8 mouse cellular contexts compared by ENCODE assay signal in the genomic region with DNA sequence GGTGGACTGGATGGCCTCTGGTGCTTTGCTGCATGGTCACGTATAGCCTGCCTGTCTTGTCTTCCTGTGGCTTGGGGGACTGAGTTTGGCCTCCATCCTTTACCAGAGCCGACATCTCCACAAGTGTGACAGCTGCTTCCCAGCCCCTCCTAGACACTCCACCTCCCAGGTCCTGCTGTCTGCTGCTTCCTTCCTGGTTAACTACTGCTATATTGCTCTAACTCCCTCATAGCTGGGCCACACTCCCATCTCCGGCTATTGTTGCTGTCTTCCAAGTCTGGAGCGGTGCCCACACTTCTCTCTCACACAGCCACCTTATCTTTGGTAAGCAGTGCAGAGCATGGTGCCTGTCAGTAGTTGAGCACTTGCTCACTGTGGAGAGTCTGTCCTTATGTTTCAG. TPM values are rescaled to one million over a fixed set of nuclear protein-coding genes. Genes with fewer than 3 reads are reported as not detected.
DNase-seq lines count a peak whose midpoint lies in the region; ATAC-seq and TF ChIP-seq lines count a peak whose summit lies in the region.
"Had no signal": no experiment of that assay in that cellular context is flagged by ENCODE, and none has a peak within 500 bp of the region (broad histone marks: within the 10 kb centered on the region; RNA-seq: fewer than 3 reads in every experiment).

No protein-coding gene starts in this region.

- ATAC-seq in hindbrain, embryonic 12.5 days (ENCODE audit: low FRiP score): no peak
- no peak for ATAC-seq in limb, embryonic 15.5 days (ENCODE audit: insufficient number of reproducible peaks, low FRiP score, low TSS enrichment, low read depth)
- no peak for ATAC-seq in midbrain, postnatal 0 days (ENCODE audit: low FRiP score)

- peak overlapping the region; percentile 95 for H3K4me3 ChIP-seq in embryonic facial prominence, embryonic 10.5 days
- no peak overlapping the region for H3K4me3 ChIP-seq in hindbrain, embryonic 12.5 days
- no peak overlapping the region for H3K4me3 ChIP-seq in limb, embryonic 15.5 days
- H3K4me3 ChIP-seq in midbrain, postnatal 0 days (ENCODE audit: low read depth, low read length): no peak overlapping the region

- H3K4me1 ChIP-seq in embryonic facial prominence, embryonic 10.5 days: peaks cover 37% of the 10 kb centered on the region
- H3K4me1 ChIP-seq in hindbrain, embryonic 12.5 days: peaks cover 31% of the 10 kb centered on the region
- peaks cover 49% of the 10 kb centered on the region for H3K4me1 ChIP-seq in limb, embryonic 15.5 days
- peaks cover 10% of the 10 kb centered on the region for H3K4me1 ChIP-seq in midbrain, postnatal 0 days (ENCODE audit: insufficient read depth, low read length)

- H3K9ac ChIP-seq in hindbrain, embryonic 12.5 days: peak overlapping the region; percentile 92; the same call in 1 of the 2 replicates
- H3K9ac ChIP-seq in limb, embryonic 15.5 days: no peak overlapping the region
- H3K9ac ChIP-seq in midbrain, postnatal 0 days (replicated peaks; ENCODE audit: low read length, poor library complexity, severe bottlenecking): 0 out of 2 replicates have a peak overlapping the region, but pooled peaks have one; percentile 86

- DNase-seq in MN1 (ENCODE audit: low spot score): peak; percentile 53
- DNase-seq in embryonic facial prominence, embryonic 10.5 days (ENCODE audit: low spot score): no peak
- DNase-seq in midbrain, postnatal 0 days (ENCODE audit: low spot score): no peak
- no peak for DNase-seq in embryo, embryonic 9.5 days (ENCODE audit: extremely low spot score)
- DNase-seq in right cerebral cortex, postnatal 4 days: no peak

- H3K4me2 ChIP-seq in hindbrain, embryonic 12.5 days (replicated peaks): no peak overlapping the region
- no peak overlapping the region for H3K4me2 ChIP-seq in limb, embryonic 15.5 days
- H3K4me2 ChIP-seq in midbrain, postnatal 0 days (ENCODE audit: low read depth, low read length, poor library complexity, severe bottlenecking): no peak overlapping the region

- H3K9me3 ChIP-seq in embryonic facial prominence, embryonic 10.5 days: no peaks in the 10 kb centered on the region
- no peaks in the 10 kb centered on the region for H3K9me3 ChIP-seq in hindbrain, embryonic 12.5 days (replicated peaks)
- no peaks in the 10 kb centered on the region for H3K9me3 ChIP-seq in limb, embryonic 15.5 days
- H3K9me3 ChIP-seq in midbrain, postnatal 0 days (ENCODE audit: low read length): no peaks in the 10 kb centered on the region

- H3K36me3 ChIP-seq in embryonic facial prominence, embryonic 10.5 days (replicated peaks): peaks cover 54% of the 10 kb centered on the region
- H3K36me3 ChIP-seq in hindbrain, embryonic 12.5 days: peaks cover 46% of the 10 kb centered on the region
- H3K36me3 ChIP-seq in limb, embryonic 15.5 days: peaks cover 46% of the 10 kb centered on the region
- peaks cover 20% of the 10 kb centered on the region for H3K36me3 ChIP-seq in midbrain, postnatal 0 days (ENCODE audit: insufficient read depth, low read length)

- no peak for TF ChIP-seq CTCF in midbrain, postnatal 0 days (IDR thresholded peaks at IDR 0.05)

- H3K27ac ChIP-seq in embryonic facial prominence, embryonic 10.5 days (replicated peaks): no peak overlapping the region
- H3K27ac ChIP-seq in hindbrain, embryonic 12.5 days: no peak overlapping the region
- 0 out of 2 replicates have a peak overlapping the region, but pooled peaks have one; percentile 2 for H3K27ac ChIP-seq in limb, embryonic 15.5 days
- no peak overlapping the region for H3K27ac ChIP-seq in midbrain, postnatal 0 days (ENCODE audit: low read depth, low read length)

- no peaks in the 10 kb centered on the region for H3K27me3 ChIP-seq in embryonic facial prominence, embryonic 10.5 days (replicated peaks; ENCODE audit: low read depth, poor library complexity, severe bottlenecking)
- no peaks in the 10 kb centered on the region for H3K27me3 ChIP-seq in hindbrain, embryonic 12.5 days
- H3K27me3 ChIP-seq in limb, embryonic 15.5 days: no peaks in the 10 kb centered on the region
- H3K27me3 ChIP-seq in midbrain, postnatal 0 days (ENCODE audit: insufficient read depth, low read length): no peaks in the 10 kb centered on the region

- 90% methylated on average over 4 of the region's 4 CpGs for WGBS in embryonic facial prominence, embryonic 10.5 days
- 85% methylated on average over 4 of the region's 4 CpGs for WGBS in hindbrain, embryonic 12.5 days
- 70% methylated on average over 4 of the region's 4 CpGs for WGBS in limb, embryonic 15.5 days
- WGBS in midbrain, postnatal 0 days: 89% methylated on average over 4 of the region's 4 CpGs

RNA-seq across cellular contexts. Expression of gene Gm28035, which starts 0.6 kb away (rescaled TPM):
- polyA plus RNA-seq in embryonic facial prominence, embryonic 10.5 days (2016; fragmentation: Nextera tagmentation; extraction: Ambion mirVana): 0.05 and 0.09 TPM in 2 replicates
- 0.30 and 0.36 TPM in 2 replicates for polyA plus RNA-seq in hindbrain, embryonic 12.5 days (2016; fragmentation: Nextera tagmentation; extraction: Ambion mirVana)
- 0.10 and 0.11 TPM in 2 replicates for polyA plus RNA-seq in limb, embryonic 15.5 days (2015; fragmentation: Nextera tagmentation; extraction: Ambion mirVana)
- 3.4 and 6.0 TPM in 2 replicates for total RNA-seq in midbrain, postnatal 0 days (2014; rRNA removed)
- 0.09 and 0.11 TPM in 2 replicates for polyA plus RNA-seq in midbrain, postnatal 0 days (2015; fragmentation: Nextera tagmentation; extraction: Ambion mirVana)

RNA-seq across cellular contexts. Expression of gene Lrrc8a, which starts 2.3 kb away (rescaled TPM):
- 46.5 and 47.5 TPM in 2 replicates for polyA plus RNA-seq in embryonic facial prominence, embryonic 10.5 days (2016; fragmentation: Nextera tagmentation; extraction: Ambion mirVana)
- polyA plus RNA-seq in hindbrain, embryonic 12.5 days (2016; fragmentation: Nextera tagmentation; extraction: Ambion mirVana): 39.3 and 42.2 TPM in 2 replicates
- 40.6 and 42.5 TPM in 2 replicates for polyA plus RNA-seq in limb, embryonic 15.5 days (2015; fragmentation: Nextera tagmentation; extraction: Ambion mirVana)
- total RNA-seq in midbrain, postnatal 0 days (2014; rRNA removed): 52.5 and 65.4 TPM in 2 replicates
- polyA plus RNA-seq in midbrain, postnatal 0 days (2015; fragmentation: Nextera tagmentation; extraction: Ambion mirVana): 55.3 and 56.0 TPM in 2 replicates

RNA-seq across cellular contexts. Expression of gene Phyhd1, which starts 26.2 kb away (rescaled TPM):
- polyA plus RNA-seq in embryonic facial prominence, embryonic 10.5 days (2016; fragmentation: Nextera tagmentation; extraction: Ambion mirVana): 2.9 and 4.9 TPM in 2 replicates
- polyA plus RNA-seq in hindbrain, embryonic 12.5 days (2016; fragmentation: Nextera tagmentation; extraction: Ambion mirVana): 5.0 and 5.6 TPM in 2 replicates
- polyA plus RNA-seq in limb, embryonic 15.5 days (2015; fragmentation: Nextera tagmentation; extraction: Ambion mirVana): 5.9 and 6.8 TPM in 2 replicates
- 7.2 and 9.0 TPM in 2 replicates for total RNA-seq in midbrain, postnatal 0 days (2014; rRNA removed)
- polyA plus RNA-seq in midbrain, postnatal 0 days (2015; fragmentation: Nextera tagmentation; extraction: Ambion mirVana): 3.9 and 4.4 TPM in 2 replicates

RNA-seq across cellular contexts. Expression of gene Kyat1, which starts 34.1 kb away (rescaled TPM):
- polyA plus RNA-seq in embryonic facial prominence, embryonic 10.5 days (2016; fragmentation: Nextera tagmentation; extraction: Ambion mirVana): 8.2 and 8.3 TPM in 2 replicates
- 10.4 and 13.1 TPM in 2 replicates for polyA plus RNA-seq in hindbrain, embryonic 12.5 days (2016; fragmentation: Nextera tagmentation; extraction: Ambion mirVana)
- 12.4 TPM in 2 replicates for polyA plus RNA-seq in limb, embryonic 15.5 days (2015; fragmentation: Nextera tagmentation; extraction: Ambion mirVana)
- total RNA-seq in midbrain, postnatal 0 days (2014; rRNA removed): 21.9 and 26.4 TPM in 2 replicates
- 16.4 and 17.9 TPM in 2 replicates for polyA plus RNA-seq in midbrain, postnatal 0 days (2015; fragmentation: Nextera tagmentation; extraction: Ambion mirVana)

RNA-seq across cellular contexts. Expression of gene Gm28038, which starts 41.1 kb away (rescaled TPM):
- polyA plus RNA-seq in embryonic facial prominence, embryonic 10.5 days (2016; fragmentation: Nextera tagmentation; extraction: Ambion mirVana): not detected in 2 replicates
- not detected in 2 replicates for polyA plus RNA-seq in hindbrain, embryonic 12.5 days (2016; fragmentation: Nextera tagmentation; extraction: Ambion mirVana)
- polyA plus RNA-seq in limb, embryonic 15.5 days (2015; fragmentation: Nextera tagmentation; extraction: Ambion mirVana): not detected in 2 replicates
- total RNA-seq in midbrain, postnatal 0 days (2014; rRNA removed): not detected in 2 replicates
- not detected in 2 replicates for polyA plus RNA-seq in midbrain, postnatal 0 days (2015; fragmentation: Nextera tagmentation; extraction: Ambion mirVana)
- polyA plus RNA-seq: brain, embryonic 14.5 days had no signal
